Mouse (Mus musculus): ENCODE measurements around the gene Capn1.

The Capn1 gene

DNA sequence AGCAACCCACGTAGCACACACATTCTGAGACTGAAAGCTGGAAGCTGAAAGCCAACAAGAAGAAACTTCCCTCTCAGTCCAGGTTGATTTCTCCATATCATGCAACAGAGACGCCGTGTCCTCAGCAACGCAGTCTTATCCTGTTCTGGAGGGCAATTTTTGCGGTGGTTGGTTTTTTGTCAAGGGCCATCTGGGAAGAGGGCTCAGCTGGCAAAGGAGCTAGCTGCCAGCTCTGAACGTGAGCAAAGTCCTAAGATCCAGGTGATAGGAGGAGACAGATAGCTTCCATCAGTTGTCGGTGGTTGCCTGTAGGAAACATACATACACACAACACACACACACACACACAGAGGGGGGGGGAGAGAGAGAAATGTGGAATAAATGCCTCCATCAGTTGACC is 22.6 kb upstream of the Capn1 start:
- no peak for DNase-seq (ENCODE audit: low read depth)

DNA sequence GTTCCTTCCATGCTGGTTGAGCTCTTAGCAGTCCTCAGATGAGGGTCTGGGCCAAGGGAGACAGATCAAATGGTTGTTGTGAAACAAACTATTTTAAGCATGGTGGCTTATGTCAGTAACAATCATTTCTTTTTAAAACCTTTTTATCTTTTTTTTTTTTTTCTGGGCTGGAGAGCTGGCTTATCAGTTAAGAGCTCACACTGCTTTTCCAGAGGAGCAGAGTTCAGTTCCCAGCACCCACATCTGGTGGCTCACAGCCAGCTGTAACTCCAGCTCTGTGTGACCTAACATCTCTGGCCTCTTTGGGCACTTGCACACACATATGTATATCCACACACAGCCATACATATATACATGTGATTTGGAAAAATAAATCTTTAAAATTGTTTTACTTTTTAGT is 22.0 kb upstream of the Capn1 start:
- DNase-seq (ENCODE audit: low read depth) = no peak

DNA sequence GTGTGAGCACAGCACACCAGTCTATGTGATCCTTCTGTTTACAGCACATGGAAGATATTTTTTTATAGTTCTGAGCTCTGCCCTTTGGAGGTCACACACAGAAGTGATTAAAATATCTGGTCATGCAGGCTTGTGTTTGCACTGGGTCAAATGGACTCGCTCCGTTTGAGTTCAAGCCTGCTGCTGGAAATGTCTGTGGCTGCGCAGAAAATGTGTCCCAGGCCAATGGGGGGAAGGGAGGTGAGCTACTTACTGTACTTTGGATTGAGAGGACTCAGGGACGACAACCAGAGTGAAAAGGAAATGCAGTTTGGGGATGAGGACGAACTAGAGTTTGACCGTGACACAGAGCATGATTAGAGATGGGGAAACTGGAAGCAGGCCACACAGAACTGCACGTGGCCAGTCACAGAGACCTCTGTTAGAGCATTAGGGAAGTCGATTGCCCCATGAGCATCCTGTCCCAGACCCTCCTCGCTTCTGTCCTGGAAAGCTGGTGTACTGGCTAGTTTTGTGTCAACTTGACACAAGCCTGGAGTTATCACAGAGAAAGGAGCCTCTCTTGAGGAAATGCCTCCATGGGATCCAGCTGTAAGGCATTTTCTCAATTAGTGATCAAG is 20.4 kb upstream of the Capn1 start:
- no peak for DNase-seq (ENCODE audit: low read depth)

GRCm38 (mm10) chr19:6030520-6031280 is 15.0 kb upstream of the Capn1 start:
- peak; percentile 42 for DNase-seq (ENCODE audit: low read depth)

- no peak for DNase-seq (ENCODE audit: low read depth)
Observed at GRCm38 (mm10) chr19:6029426-6029825, 13.7 kb upstream of the Capn1 start.

DNA sequence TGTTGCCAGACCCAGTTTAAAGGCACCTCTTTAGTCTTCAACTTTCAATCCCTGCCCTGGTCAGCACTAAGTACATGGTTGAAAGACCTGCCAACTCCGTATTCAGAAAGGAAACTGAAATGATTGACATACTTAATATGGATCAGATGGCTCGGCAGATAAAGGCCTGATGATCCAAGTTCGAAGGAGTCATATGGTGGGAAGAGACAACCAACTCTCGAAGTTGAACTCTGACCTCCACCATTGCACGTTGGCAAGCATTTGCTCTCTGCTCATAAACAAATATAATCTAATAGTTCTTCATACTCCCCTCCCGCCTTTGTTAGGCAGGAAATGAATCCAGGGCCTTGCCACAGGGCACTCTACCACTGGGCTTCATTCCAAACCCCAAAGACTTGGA is 13.3 kb upstream of the Capn1 start:
- peak; percentile 82 for DNase-seq (ENCODE audit: low read depth)

GRCm38 (mm10) chr19:6023930-6024329 is 8.2 kb upstream of the Capn1 start:
- DNase-seq (ENCODE audit: low read depth) = no peak

DNA sequence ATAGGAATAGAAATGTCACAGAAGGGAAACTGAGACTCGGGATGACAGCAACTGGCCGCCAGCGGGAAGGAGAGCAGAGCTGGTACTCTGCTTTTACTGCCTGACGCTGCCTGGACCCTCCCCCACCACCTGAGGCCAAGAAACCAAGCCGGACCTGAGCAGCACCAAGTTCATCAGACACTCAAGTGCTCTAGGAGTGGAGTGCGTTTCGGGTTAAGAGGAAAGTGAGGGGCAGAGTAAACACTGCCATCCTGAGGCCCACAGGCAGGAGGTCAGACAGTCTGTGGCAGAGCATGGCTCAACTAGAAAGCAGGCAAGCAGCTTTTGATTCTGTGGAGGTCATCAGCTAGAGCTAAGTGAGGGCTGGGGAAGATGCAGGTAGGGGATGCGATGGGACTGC is 7.4 kb upstream of the Capn1 start:
- no peak for DNase-seq (ENCODE audit: low read depth)

DNA sequence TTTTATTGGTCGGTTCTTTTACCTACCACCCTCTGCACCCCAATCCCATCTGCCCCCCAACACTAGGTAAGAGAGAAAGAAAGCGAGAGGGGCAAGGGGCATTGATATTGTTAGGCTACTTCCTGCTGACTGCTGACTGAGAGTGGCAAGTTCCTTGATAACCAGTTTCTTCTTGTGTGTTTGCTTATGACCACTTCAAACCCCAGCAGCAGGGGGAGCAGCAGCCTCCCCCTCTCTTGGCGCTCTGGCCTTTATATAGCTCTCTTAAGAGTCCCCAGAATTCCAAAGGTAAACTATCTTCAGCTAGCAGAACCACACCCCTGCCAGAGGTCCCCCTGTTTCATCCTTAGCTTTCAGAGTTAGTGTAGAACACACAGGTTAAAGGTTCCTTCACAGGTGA is 4.6 kb upstream of the Capn1 start:
- peak; percentile 66 for DNase-seq (ENCODE audit: low read depth)

- DNase-seq (ENCODE audit: low read depth) = peak; percentile 97
Observed at GRCm38 (mm10) chr19:6018142-6019089, 2.7 kb upstream of the Capn1 start.

DNA sequence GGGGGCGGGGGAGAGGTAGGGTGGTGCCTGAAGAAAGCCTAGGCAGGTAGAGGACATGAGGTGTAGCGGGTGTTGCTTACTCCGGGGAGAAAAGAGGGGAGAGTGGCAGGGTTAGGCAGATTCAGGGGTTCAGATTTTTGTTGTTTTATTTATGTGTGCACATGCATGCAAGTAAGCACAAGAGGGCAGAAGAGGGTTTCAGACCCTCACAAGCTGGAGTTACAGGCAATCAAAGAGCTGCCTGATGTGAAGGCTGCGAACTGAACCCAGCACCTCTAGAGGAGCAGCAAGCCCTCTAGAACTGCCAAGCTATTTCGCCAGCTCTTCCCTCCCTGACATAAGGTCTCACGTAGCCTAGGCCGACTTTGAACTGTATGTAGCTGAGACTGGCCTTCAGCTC is 835 bp upstream of the Capn1 start:
- peak; percentile 66 for DNase-seq (ENCODE audit: low read depth)

DNA sequence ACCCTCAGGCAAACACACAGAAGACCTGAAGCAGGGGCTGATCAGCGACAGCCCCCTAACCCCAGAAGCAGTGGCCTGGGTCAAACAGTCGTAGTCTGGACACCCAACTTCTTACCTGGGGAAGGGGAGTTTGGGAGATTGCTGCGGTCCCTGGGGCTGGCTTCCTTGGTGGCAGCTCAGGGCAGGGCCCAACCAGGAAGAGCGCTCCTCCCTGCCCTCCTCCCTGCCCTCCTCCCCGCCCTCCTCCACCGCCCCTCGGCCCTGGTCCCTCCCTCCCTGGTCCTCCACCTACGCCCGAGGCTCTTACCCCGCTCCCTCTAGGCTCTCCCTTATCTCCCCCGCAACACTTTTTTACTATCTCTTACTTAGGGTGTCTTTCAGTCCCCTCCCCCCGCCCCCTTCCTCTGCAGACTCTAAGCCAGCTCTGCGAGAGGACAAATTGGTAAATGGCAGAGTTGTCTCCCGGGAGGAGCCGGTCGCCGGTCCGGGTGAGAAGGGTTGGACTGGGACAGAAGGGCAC is 646 bp downstream of the Capn1 start:
- DNase-seq (ENCODE audit: low read depth) = peak; percentile 81

- DNase-seq (ENCODE audit: low read depth) = no peak
Observed at GRCm38 (mm10) chr19:6013691-6014090, 2.0 kb downstream of the Capn1 start.

DNA sequence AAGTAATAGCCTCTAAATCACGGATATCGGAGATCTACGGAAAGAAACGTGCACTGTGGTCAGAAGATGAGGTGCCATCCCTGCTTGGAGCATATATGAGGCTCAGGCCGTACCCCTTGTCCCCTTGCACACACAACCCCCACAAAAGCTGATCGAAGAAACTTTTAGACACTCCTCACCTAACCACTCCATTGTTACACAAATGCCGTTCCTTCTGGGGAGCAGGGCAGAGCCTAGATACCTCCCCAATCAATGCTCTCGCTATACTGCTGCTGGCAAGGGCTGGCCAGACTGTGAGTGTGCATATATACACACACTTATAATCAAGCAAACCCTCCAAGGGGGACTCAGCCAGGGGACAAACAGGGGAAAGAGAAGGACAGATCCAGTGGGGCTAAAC is 6.6 kb downstream of the Capn1 start:
- DNase-seq (ENCODE audit: low read depth) = no peak

- DNase-seq (ENCODE audit: low read depth) = no peak
Observed at GRCm38 (mm10) chr19:6007013-6007412, 8.7 kb downstream of the Capn1 start.

- DNase-seq (ENCODE audit: low read depth) = no peak
Observed at GRCm38 (mm10) chr19:6005541-6005940, 10.2 kb downstream of the Capn1 start.

- DNase-seq (ENCODE audit: low read depth) = peak; percentile 44
Observed at GRCm38 (mm10) chr19:5999969-6000368, 15.7 kb downstream of the Capn1 start.

GRCm38 (mm10) chr19:5998180-5998579 is 17.5 kb downstream of the Capn1 start:
- no peak for DNase-seq (ENCODE audit: low read depth)

DNA sequence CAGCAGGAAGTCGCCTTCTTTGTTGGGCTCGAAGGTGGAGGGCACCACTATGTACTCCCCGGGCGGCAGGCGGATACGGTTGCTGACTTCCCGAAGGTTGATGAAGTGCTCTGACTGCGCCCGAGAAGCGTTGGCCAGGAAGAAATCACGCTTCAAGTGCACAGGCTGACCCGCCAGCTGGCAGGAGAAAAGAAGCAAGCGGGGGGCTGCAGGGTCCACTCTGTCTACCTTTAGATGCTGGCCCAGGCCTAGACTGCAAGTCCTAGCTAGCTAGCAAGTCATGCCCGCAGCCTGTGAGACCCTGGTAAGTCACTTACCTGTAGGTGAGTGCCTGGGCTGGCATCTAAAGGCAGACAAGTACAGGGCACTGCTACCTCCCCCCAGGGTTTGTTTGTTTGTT is 21.0 kb downstream of the Capn1 start:
- no peak for DNase-seq (ENCODE audit: low read depth)

DNA sequence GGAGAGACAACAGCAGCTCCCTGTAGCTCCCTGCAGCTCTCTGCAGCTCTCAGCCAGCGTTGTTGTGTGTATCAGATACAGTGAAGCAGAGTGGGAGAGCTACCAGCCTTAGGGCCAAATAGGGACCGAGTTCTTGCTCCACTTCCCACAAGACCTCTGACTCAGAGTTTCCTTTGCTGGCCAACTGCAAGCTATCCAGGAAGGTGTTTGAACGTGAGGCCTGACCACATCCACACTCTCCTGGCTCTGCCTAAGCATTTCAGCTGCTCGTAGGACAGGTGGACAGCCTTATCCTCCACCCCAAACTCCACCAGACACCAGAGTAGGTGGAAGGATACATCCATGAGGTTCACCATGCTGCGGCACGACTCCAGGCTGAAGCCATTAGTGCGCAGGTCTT is 23.7 kb downstream of the Capn1 start:
- peak; percentile 89 for DNase-seq (ENCODE audit: low read depth)

- peak; percentile 57 for DNase-seq (ENCODE audit: low read depth)
Observed at GRCm38 (mm10) chr19:5991467-5991866, 24.2 kb downstream of the Capn1 start.

- DNase-seq (ENCODE audit: low read depth) = peak; percentile 62
Observed at GRCm38 (mm10) chr19:5990921-5991320, 24.8 kb downstream of the Capn1 start.
